Mouse (Mus musculus) adipocyte (in vitro differentiated cells): ENCODE data around the gene Actn1.

Experiments used
- DNase-seq: peaks from one replicate; pipeline ENCODE4 v3.0.0-alpha.2; 2016; ENCODE audit warnings: low spot score

The Actn1 gene

GRCm38 (mm10) chr12:80226101-80226500 lies 34.1 kb downstream of the Actn1 start:
- DNase-seq, result no peak

GRCm38 (mm10) chr12:80224241-80224731 lies 35.9 kb downstream of the Actn1 start:
- no peak for DNase-seq

DNA sequence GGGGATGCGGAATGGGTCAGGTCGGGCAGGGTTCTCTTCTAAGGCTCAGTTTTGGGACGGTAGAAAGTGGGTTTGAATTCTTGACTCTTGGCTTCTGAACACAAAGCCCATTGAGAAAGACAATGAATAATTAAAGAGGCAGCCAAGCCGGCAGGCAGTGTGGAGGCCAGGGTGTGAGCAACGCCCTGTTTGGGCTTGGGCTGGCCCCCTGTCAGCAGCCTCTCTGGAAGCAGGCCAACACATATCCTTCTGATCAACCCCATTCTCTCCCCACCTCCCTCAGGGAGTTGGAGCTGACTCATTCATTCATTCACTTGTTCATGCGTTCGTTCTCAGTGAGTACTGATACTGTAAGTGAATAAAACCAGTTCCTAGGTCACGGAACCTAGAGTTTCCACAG lies 36.7 kb downstream of the Actn1 start:
- DNase-seq, result peak; percentile 48

GRCm38 (mm10) chr12:80222473-80222872 lies 37.7 kb downstream of the Actn1 start:
- no peak for DNase-seq

DNA sequence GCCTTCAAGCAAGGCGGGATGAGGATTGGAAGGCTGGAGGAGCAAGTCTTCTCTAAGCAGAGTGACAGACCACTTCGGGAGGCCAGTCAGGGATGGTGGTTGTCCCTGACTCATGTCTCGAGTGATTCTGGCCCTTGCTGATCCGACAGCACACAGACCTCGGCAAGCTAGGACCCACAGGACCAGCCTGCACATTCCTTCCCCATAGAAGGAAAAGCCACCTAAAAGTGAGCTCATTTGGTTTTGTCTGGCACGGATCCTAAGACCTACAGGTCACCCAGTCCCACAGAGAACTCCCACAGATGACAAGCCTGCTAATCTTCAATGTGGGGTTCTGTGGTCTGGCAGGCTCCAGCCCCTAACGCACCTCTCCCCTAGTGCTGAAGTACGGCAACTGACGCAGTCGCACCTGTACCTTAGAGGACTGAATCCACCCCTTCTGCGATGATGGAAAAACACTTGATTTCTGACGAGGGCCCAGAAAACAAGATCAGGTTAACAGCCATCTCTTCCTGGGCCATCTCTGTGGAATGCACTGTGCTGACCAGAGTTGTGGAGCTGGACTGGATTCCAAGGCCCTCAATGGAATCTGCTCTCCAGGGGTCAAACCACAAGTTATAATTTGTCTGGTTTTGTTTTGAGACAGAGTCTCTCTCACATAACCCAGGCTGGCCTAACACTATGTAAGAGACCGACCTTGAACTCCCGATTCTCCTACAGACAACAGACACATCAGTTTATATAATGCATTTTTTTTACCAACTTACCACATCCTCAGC lies 39.7 kb downstream of the Actn1 start:
- no peak for DNase-seq

- DNase-seq, result no peak
Observed at GRCm38 (mm10) chr12:80218784-80219183, 41.4 kb downstream of the Actn1 start.

- peak; percentile 23 for DNase-seq
Observed at GRCm38 (mm10) chr12:80218045-80218611, 42.0 kb downstream of the Actn1 start.

DNA sequence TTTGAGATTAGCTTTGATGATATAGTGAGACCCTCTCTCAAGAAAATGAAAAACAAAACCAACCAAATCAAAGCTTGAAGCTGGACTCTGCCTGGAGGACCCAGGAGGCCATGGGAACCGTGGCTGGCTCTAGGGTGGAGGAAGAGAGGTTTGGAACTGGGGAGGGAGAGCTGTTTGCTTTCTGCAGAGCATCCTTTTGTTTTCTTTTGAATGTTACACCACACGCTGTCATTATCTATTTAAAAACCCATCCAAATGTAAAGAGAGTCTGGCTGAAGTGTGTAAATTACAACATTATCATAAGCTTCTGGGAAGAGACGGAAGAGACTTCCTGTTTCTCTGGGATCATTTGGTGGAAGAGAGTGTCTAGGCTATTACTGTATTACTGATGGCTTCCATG lies 43.1 kb downstream of the Actn1 start:
- DNase-seq, result no peak

DNA sequence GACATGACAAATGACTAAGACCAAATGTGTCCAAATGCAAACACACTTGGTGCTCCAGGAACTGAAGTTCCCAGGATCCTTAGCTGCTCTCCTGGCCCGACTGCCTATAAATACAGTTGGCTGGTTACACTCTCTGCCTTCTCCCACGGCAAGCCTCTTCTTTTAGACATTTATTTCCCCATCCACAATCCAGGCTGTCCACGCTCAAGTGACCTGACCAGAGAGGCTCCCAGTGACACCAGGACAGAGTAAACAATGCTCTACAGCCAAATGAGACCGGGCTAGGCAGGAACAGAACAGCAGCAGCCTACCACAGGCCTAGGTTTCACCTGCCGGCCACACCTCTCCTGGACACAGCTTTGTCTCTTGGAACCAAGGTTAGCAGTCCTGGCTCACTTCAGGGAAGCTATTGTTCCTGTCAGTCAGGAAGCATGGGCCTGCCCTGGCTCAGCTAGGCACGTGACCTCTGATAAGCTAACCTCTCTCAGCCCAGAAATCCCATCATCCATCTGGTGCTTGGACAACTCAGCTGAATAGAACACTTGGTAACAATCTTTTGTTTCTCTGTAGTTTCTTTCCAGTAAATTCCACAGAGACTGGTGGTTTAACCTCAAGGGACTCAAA lies 43.8 kb downstream of the Actn1 start:
- peak; percentile 86 for DNase-seq

DNA sequence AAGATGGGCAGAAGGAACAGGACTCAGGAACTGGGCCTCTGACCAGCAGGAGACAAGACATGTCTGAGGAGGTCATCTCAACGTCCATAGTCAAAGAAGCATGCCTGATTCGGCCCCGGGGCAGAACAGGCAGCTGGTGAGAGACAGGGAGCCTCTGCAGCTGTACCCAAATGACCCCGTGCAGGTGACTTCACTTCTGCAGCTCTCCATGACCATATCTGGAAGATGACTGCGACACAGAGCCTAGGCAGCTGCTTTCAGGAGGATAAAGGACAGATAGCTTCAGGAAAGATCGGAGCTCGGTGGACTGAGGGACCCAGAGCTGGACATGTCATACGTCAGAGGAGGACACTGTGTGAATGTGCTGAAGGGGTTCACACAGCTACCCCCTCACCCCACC lies 46.4 kb downstream of the Actn1 start:
- DNase-seq, result no peak

GRCm38 (mm10) chr12:80213263-80213662 lies 46.9 kb downstream of the Actn1 start:
- DNase-seq, result no peak

GRCm38 (mm10) chr12:80210791-80211612 lies 49.2 kb downstream of the Actn1 start:
- DNase-seq, result peak; percentile 58

DNA sequence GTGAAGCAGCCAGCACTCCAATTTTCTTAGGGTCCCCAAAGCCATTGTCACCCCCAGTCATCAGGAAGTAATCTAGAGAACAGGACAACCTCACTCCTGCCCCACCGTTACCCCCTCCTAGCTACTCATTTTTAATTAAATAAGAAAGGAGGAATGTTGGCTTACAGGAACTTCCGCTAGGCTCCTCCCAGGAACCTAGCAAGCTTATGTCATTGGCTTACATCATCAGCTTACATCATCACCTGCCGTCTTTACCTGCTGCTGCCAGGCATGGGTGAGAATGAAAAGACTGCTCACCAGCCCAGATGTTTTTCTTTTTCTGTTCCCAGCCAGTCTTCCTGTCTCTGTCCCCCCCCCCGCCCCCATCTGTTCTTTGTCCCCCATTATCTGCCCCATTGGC lies 50.3 kb downstream of the Actn1 start:
- DNase-seq, result no peak

- no peak for DNase-seq
Observed at GRCm38 (mm10) chr12:80208126-80208820, 51.9 kb downstream of the Actn1 start.

DNA sequence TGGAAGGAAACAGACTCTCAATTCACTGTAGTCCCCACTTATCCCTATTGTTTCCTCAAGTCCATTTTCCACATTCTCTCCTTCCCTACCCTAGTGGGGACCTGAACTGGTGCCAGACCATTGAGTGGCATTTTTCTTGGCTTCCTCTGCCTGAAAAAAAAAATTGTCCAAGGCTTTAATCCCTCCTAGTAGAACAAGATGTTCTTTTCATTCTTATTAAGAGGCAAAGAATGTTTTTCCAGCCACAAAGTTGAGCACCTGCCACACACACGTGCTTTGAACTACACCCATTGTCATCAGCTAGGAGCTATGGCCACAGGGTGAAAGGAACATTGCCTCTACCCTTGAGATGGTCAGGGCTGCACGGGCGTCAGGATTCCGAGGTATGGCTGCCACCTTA lies 56.9 kb downstream of the Actn1 start:
- DNase-seq, result no peak

DNA sequence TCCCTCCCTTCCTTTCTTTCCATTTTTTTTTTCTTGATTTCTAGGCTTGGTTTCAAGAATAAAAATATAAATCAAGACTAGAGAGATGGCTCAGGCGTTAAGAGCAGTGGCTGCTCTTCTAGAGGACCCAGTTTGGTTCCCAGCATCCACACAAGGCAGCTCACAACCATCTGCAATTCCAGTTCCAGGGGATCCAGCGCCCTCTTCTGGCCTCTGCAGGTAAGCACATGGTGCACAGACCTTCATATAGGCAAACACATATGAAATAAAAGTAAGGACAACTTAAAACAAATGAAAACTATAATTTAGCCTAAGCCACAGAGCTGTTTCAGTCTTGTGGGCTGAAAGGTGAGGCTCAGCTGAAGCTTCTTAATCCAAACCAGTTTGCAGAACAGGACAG lies 60.4 kb downstream of the Actn1 start:
- DNase-seq, result no peak

GRCm38 (mm10) chr12:80198487-80198886 lies 61.7 kb downstream of the Actn1 start:
- DNase-seq, result peak; percentile 82

DNA sequence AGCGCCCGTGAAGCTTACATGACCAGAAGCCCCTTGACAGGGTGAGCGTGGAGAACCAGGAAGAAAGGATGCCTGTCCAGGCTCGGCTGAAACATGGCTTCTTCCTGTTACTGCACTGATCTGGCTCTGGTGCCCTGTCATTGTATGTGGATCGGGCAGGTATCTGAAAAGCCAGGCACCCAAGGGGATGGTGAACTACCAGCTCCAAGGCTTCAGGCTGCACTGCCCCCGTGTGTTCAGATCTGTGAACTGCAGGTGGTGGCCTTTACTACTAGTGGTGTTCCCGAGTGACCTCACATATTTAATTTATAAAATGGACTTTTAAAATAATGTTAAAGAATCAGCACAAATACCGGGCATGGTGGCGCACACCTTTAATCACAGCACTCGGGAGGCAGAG lies 62.8 kb downstream of the Actn1 start:
- peak; percentile 59 for DNase-seq

DNA sequence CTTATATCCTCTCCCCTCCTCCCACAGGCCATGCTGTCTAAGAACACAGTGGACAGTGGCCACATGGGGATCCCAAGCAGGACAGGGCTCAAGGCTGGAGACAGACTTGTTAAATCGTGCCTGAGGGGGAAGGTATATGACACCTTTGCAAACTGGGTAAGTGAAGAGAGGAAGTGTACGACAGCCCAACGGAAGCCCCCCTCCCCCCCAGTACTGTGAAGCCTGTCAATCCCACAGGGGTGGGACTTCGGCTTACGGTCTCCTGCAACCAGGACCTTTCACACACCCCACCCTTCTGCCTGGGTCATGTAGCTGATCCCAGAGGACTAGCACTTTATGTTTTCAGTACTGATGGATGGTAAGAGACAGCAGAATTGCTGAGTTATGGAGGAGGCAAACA lies 68.4 kb downstream of the Actn1 start:
- DNase-seq, result no peak

DNA sequence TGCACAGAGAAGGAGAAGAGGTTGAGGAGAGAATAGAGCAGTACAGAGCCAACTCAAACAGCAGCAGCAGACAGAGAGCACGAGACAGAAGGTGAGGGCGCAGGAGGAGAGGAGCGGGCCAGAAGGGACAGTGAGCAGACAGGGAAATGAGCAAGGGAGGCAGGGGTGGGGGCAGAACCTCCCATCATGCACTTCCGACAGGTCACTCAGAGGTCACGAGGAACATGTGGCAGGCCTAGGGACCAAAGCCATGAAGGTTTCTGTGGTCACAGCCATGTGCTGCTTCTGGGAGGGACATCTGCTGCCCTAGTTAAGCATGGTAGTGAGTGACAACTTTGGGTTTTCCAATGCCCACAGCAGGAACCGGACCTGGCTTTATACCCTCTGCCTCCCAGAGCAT lies 68.8 kb downstream of the Actn1 start:
- no peak for DNase-seq

DNA sequence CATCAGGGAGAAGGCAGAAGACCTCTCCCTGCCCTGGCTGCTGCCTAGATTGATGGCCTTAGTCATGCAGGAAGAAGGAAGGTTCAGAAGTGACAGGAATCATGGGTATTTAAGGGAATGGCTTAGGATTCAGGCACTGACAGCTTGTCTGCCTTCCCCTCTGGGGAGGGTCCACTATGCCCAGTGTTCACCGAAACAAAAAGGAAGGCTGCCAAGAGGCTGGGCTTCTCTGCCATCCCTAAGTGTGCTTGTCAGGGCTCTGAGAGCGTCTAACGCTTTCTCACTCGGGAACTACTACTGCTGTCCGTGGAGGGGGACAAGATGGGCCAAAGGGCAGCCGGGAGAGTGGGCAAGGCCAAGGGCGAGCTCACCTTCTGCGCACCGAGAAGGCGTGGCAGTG lies 69.3 kb downstream of the Actn1 start:
- no peak for DNase-seq

DNA sequence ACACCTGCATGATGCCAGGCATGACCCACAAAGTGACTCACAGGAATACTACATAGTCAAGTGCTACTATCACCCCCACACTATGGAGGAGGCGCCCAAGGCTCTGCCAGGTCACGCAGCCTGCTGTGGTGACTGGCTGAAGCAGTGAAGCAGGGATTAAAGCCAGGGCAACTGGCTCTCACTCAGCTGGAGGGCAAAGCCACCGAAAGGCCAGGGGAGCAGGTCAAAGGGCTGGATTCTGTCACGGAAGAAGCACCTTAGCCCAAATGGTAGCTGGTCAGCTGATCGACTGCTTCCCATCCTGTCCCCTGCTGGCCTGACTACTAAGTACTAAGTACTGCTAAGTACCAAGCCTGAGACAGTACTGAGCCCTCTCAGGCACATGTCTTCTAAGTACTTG lies 76.1 kb downstream of the Actn1 start:
- DNase-seq, result no peak
